Mouse (Mus musculus) liver, embryonic 11.5 days (tissue): ENCODE measurements around the gene Pga5. TPM values are rescaled to one million over a fixed set of nuclear protein-coding genes. Genes with fewer than 3 reads are reported as not detected.
A peak's percentile ranks its signal among the peaks of the same experiment; 100 is the strongest.

Experiments used
- ATAC-seq: fragments of 200-750 bp; cut with Nextera tagmentation; replicated peaks from 2 replicates; pipeline ENCODE4 v1.8.0; 2017; ENCODE audit warnings: moderate number of reproducible peaks, mild to moderate bottlenecking, moderate TSS enrichment, moderate library complexity; ENCODE audit not compliant: low FRiP score
- DNase-seq: peaks from one replicate; pipeline ENCODE4 v3.0.0-alpha.2; 2017; ENCODE audit warnings: low spot score
- H3K27ac ChIP-seq: fragments of 300-500 bp; sonication (generic); 2 replicates; pipeline ENCODE4 v1.5.1; 2014; ENCODE audit warnings: mild to moderate bottlenecking, low read depth, low read length, control low read depth
- H3K27me3 ChIP-seq: fragments of 300-500 bp; sonication (generic); replicated peaks from 2 replicates; pipeline ENCODE4 v1.6.1; 2014; ENCODE audit warnings: low read length, mixed read lengths; ENCODE audit not compliant: control insufficient read depth, insufficient read depth
- H3K36me3 ChIP-seq: fragments of 300-500 bp; sonication (generic); 2 replicates; pipeline ENCODE4 v1.6.1; 2014; ENCODE audit warnings: mild to moderate bottlenecking, low read length, moderate library complexity, mixed read lengths; ENCODE audit not compliant: control insufficient read depth, insufficient read depth
- H3K4me1 ChIP-seq: fragments of 300-500 bp; sonication (generic); replicated peaks from 2 replicates; pipeline ENCODE4 v1.6.1; 2014; ENCODE audit warnings: low read length, mixed read lengths; ENCODE audit not compliant: control insufficient read depth, insufficient read depth
- H3K4me2 ChIP-seq: fragments of 300-500 bp; sonication (generic); 2 replicates; pipeline ENCODE4 v1.6.1; 2014; ENCODE audit warnings: mild to moderate bottlenecking, control low read depth, moderate library complexity
- H3K4me3 ChIP-seq: fragments of 300-500 bp; sonication (generic); 2 replicates; pipeline ENCODE4 v1.5.1; 2014; ENCODE audit warnings: low read depth, low read length, control low read depth
- H3K9ac ChIP-seq: fragments of 300-500 bp; sonication (generic); 2 replicates; pipeline ENCODE4 v1.6.1; 2014; ENCODE audit warnings: low read depth, low read length, control low read depth
- H3K9me3 ChIP-seq: fragments of 300-500 bp; sonication (generic); 2 replicates; pipeline ENCODE4 v1.6.1; 2016; ENCODE audit warnings: low read length, inconsistent platforms, mixed read lengths; ENCODE audit not compliant: control insufficient read depth
- WGBS: fragments of 180-500 bp; shearing (Covaris S2); extraction: QIAGEN DNeasy Blood & Tissue Kit; methylation state at CpG from one replicate; pipeline ENCODE4 v1.1.7; 2014; 5-methylcytosine and 5-hydroxymethylcytosine counted together
- polyA plus RNA-seq: library from polyadenylated mRNA; unstranded; fragments of >200 nt; fragmentation: Nextera tagmentation; extraction: Ambion mirVana; gene quantifications from 2 replicates; pipeline ENCODE4 v1.2.1, GENCODE M21; 2014

Gene Pga5
- polyA plus RNA-seq, 1 experiment from 2014 or later: not detected

DNA sequence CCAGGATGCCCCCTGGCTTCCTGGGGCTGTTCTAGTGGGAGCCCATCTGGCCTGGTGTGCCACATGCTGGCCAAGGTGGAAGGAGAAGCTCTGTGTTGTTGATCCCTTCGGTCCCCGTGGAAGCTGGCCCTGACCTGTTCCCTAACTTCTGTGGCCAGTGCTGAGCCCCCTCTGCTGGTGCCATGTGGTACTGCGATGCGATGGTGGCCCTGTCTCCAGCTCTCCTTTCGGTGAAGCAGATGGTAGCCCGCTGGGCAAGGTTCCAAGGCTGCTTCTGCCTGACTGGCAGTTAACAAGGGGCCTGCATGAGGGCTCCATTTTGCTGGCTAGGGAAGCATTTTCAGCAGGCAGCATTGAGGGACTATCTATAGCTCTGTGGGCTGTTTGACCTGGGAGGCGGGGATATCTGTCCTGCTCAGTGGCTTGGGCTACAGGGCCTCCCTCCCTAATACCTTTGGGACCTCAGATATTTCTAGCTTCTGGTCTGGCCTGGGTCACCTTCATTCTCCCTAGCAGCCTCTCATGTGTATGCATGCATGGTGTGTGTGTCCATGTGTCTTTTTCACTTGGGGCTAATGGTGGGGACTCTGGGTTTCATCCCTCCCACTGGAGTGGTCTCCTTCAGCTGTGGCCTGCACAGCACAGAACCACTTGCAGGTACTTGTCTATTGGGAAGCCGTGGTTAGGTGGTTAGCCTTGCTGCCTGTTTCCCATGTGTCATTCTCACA is 31.7 kb upstream of the Pga5 start:
- Histone ChIP-seq H3K4me3 (no peak overlapping the region), H3K4me1 (peaks cover 7% of the 10 kb centered on the region; the same call in 1 of the 2 replicates), H3K27me3 (no peaks in the 10 kb centered on the region), H3K27ac (peak overlapping the region; percentile 22; the same call in 1 of the 2 replicates), H3K9ac (no peak overlapping the region; the same call in 1 of the 2 replicates), H3K9me3 (no peaks in the 10 kb centered on the region), H3K36me3 (peaks cover 14% of the 10 kb centered on the region; the same call in 1 of the 2 replicates), H3K4me2 (no peak overlapping the region)
- 29% methylated on average over 8 of the region's 8 CpGs for WGBS
- DNase-seq (peak; percentile 85), ATAC-seq (peak; percentile 69)

- no peak overlapping the region for H3K4me3 ChIP-seq
- no peaks in the 10 kb centered on the region for H3K9me3 ChIP-seq
- H3K27me3 ChIP-seq: no peaks in the 10 kb centered on the region
- 75% methylated on average over 6 of the region's 6 CpGs for WGBS
- H3K4me2 ChIP-seq: no peak overlapping the region
- DNase-seq (no peak), ATAC-seq (no peak; the same call in 1 of the 2 replicates)
- H3K9ac ChIP-seq: no peak overlapping the region; the same call in 1 of the 2 replicates
- H3K4me1 ChIP-seq: peaks cover 7% of the 10 kb centered on the region; the same call in 1 of the 2 replicates
- peaks cover 14% of the 10 kb centered on the region; the same call in 1 of the 2 replicates for H3K36me3 ChIP-seq
- H3K27ac ChIP-seq: peak overlapping the region; percentile 22; the same call in 1 of the 2 replicates
Measured at GRCm38 (mm10) chr19:10708900-10709299, 31.0 kb upstream of the Pga5 start.

DNA sequence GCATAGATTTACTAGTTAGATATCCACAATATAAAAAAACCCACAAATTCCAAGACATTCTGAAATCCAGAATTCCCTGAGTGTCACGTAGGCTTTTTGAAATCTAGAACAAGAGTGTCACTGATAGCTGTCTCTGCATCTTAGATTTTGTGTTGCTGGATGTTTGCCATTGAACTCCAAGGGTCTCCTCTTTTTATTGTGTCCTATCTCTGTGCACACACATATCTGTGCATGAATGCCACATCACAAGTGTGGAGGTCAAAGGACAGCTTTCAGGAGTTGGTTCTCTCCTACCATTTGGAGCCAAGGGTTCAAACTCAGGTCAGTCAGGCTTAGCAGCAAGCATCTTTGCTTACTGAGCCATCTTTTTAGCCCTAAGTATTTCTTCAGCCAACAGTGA is 30.0 kb upstream of the Pga5 start:
- no peak overlapping the region for H3K9ac ChIP-seq
- H3K36me3 ChIP-seq: peaks cover 7% of the 10 kb centered on the region; the same call in 1 of the 2 replicates

DNA sequence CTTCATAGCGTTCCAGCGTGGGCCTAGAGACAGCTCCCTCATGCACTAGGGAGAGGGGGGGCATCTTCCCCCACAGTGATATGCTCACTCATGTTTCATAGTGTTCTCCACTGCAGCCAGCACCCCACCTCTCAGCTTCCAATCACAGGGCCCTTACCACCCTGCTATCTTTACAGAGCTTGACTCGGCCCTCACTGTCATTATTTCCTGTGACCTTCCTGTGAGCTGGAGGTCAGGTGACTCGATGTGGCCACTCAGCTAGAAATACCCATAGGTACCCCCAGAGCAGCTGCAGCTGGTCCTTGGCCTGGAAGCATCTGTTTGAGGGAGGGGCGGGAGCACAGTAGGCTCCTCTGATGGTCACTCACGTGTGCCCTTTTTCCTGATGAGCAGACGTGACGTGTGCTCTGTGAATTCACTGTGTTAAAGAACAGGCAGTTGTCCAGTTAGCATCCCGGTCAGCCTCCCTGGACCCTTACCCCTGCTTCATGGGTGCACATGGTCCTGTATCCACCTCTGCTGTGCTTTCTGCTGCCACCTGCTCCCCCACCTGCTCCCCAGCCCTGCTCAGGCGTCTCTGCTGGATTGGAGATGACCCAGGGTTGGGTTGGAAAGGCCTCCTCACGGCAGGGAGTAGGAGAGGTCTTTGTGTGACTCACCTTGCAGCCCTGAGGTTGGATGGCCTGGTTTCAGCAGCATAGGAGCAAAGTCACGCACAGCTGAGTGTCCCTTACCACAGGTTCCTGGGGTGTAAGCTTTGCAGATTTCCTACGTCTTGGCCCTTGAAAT is 29.4 kb upstream of the Pga5 start:
- Histone ChIP-seq H3K36me3 (peaks cover 5% of the 10 kb centered on the region; the same call in 1 of the 2 replicates), H3K27me3 (no peaks in the 10 kb centered on the region), H3K4me2 (no peak overlapping the region), H3K27ac (no peak overlapping the region), H3K4me1 (peaks cover 7% of the 10 kb centered on the region; the same call in 1 of the 2 replicates), H3K9me3 (no peaks in the 10 kb centered on the region), H3K4me3 (no peak overlapping the region), H3K9ac (no peak overlapping the region)
- ATAC-seq (no peak), DNase-seq (no peak)
- WGBS: 74% methylated on average over 13 of the region's 13 CpGs

More for the DNA sequence above, 30.0 kb upstream of the Pga5 start:
- no peak overlapping the region for H3K4me3 ChIP-seq
- ATAC-seq (no peak), DNase-seq (no peak)
- 88% methylated on average over 1 of the region's 1 CpGs for WGBS
- H3K4me2 ChIP-seq: no peak overlapping the region
- no peaks in the 10 kb centered on the region for H3K27me3 ChIP-seq
- no peaks in the 10 kb centered on the region for H3K9me3 ChIP-seq
- no peak overlapping the region for H3K27ac ChIP-seq
- peaks cover 7% of the 10 kb centered on the region; the same call in 1 of the 2 replicates for H3K4me1 ChIP-seq

DNA sequence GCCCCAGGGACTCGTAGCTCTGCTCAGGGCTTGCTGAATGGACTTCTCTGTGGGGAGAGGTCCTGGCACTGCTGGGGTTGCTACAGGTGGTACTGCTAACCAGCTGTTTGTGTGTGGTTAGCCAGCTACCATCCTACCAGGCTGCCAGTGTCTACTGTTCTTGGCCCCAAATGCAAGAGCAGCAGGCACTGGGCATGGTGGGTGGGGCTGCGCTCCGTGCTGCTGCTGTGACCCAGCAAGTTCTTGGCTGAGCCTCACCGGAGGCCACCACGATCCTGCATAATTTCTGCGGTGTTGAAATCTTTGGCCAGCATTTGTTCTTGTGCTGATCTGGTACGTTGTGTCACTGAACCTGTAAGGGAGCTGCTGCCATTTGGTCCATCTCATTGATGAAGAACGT is 25.6 kb upstream of the Pga5 start:
- Histone ChIP-seq H3K36me3 (no peaks in the 10 kb centered on the region; the same call in 1 of the 2 replicates), H3K4me3 (no peak overlapping the region), H3K9ac (no peak overlapping the region), H3K27ac (no peak overlapping the region), H3K4me2 (no peak overlapping the region), H3K9me3 (no peaks in the 10 kb centered on the region), H3K4me1 (peaks cover 36% of the 10 kb centered on the region), H3K27me3 (no peaks in the 10 kb centered on the region)
- DNase-seq (no peak), ATAC-seq (no peak)
- WGBS: 82% methylated on average over 8 of the region's 8 CpGs

DNA sequence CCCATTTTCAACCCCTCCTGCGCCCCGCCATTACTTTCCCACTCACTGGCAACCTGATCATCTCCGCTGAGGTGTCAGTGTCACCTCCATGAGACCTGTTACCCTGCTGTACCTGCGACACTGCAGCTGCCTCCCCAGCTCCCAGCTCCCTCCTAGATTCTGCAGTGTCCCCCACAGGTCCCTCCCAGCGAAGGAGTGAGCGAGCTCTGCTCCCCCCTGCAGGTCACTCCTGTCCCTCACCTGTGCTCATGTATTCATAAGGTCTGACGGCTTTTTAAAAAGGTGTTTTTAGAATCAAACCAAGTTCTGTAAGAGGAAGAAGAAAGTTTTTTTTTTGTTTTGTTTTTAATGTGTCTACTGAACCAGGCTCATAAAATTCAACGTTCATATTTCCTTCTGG is 24.3 kb upstream of the Pga5 start:
- H3K9me3 ChIP-seq: no peaks in the 10 kb centered on the region
- H3K36me3 ChIP-seq: no peaks in the 10 kb centered on the region; the same call in 1 of the 2 replicates
- no peak overlapping the region for H3K4me3 ChIP-seq
- no peak overlapping the region for H3K9ac ChIP-seq
- WGBS: 69% methylated on average over 8 of the region's 8 CpGs
- DNase-seq: no peak
- no peak for ATAC-seq
- peaks cover 49% of the 10 kb centered on the region for H3K4me1 ChIP-seq
- H3K27ac ChIP-seq: no peak overlapping the region
- H3K4me2 ChIP-seq: no peak overlapping the region
- no peaks in the 10 kb centered on the region for H3K27me3 ChIP-seq

DNA sequence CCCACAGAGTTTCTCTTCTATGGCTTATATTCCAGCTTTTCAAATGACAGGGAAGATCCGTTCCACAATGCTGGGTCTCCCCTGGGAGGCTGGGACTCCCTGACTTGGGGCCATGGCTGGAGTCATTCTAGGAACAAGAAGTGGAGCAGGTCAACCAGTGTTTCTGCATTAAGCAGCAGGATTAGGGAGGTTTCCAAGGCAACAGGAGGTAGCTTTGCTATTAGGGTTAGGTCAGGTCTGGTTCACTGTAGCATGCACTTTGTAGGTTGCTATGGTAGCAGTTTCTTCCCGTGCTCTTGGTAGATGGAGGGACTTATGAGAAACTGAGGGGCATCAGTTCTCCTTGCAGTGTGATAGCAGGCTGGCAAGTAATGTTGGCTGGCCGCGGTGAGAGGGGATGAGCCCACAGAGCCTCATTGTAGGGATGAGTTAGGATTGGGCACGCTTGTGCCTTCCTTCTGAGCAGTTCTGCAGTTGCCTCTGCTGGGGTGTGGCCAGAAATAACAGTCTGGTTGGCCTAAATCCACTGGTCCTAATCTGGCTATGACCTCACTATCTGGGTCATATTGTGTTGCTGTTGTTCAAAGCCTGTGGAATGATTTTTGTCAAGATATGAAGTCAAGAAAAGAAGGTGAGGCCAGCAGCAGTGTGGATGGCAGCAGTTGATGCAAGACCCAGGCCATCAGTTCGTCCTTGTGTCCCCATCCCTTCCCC is 23.3 kb upstream of the Pga5 start:
- 68% methylated on average over 6 of the region's 6 CpGs for WGBS

DNA sequence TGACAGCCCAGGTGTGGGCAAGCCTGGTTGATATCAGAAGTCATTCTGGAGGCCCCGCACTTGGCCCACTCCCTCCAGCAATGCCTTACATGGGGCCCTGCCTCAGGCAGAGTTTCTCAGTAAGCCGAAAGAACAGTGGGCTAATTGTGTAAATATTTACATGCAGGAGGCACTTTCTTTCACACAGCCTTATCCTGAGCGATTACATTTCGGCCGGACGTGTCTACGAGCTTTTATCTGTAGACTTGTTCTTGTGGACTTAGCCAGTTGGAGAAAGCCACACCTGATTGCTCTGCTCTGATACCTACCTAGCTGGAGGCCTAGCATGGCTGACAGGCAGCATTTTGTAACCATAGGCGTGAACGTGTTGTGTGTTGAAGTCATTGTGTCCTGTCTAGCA is 22.0 kb upstream of the Pga5 start:
- ATAC-seq (peak; percentile 65), DNase-seq (no peak)
- WGBS: 36% methylated on average over 9 of the region's 9 CpGs
- H3K9ac ChIP-seq: no peak overlapping the region; the same call in 1 of the 2 replicates
- H3K36me3 ChIP-seq: no peaks in the 10 kb centered on the region
- H3K27me3 ChIP-seq: no peaks in the 10 kb centered on the region
- H3K4me3 ChIP-seq: no peak overlapping the region
- peak overlapping the region; percentile 64 for H3K27ac ChIP-seq
- H3K4me1 ChIP-seq: peaks cover 64% of the 10 kb centered on the region
- no peaks in the 10 kb centered on the region for H3K9me3 ChIP-seq
- peak overlapping the region; percentile 45 for H3K4me2 ChIP-seq

More for the DNA sequence above, 23.3 kb upstream of the Pga5 start:
- Histone ChIP-seq H3K4me2 (no peak overlapping the region), H3K4me3 (no peak overlapping the region), H3K9me3 (no peaks in the 10 kb centered on the region), H3K27me3 (no peaks in the 10 kb centered on the region), H3K27ac (no peak overlapping the region), H3K4me1 (peaks cover 53% of the 10 kb centered on the region), H3K9ac (no peak overlapping the region), H3K36me3 (no peaks in the 10 kb centered on the region; the same call in 1 of the 2 replicates)
- DNase-seq (no peak), ATAC-seq (no peak)
